ENCODE assay signal across 8 mouse cellular contexts in genomic region chr2:132516130-132517030, GRCm38 (mm10).
DNase-seq lines count a peak whose midpoint lies in the region; ATAC-seq and TF ChIP-seq lines count a peak whose summit lies in the region.
"Had no signal": no experiment of that assay in that cellular context is flagged by ENCODE, and none has a peak within 500 bp of the region (broad histone marks: within the 10 kb centered on the region; RNA-seq: fewer than 3 reads in every experiment).

No protein-coding gene starts in this region.

- peak; percentile 97 for TF ChIP-seq RAD21 in MEL (IDR thresholded peaks at IDR 0.05; ENCODE audit: low read depth, low read length)

- TF ChIP-seq EP300 in MEL (IDR thresholded peaks at IDR 0.05; ENCODE audit: low read depth in 1 of 2, low read length in 2 of 2), result no peak

- DNase-seq in MEL (ENCODE audit: low read depth, low spot score), result peak; percentile 85
- peak; percentile 79 for DNase-seq in adrenal gland, postnatal 25 days
- DNase-seq in embryonic facial prominence, embryonic 11.5 days (ENCODE audit: low spot score), result peak; percentile 86
- peak; percentile 80 for DNase-seq in heart, postnatal 4 days
- peak; percentile 71 to 80 for DNase-seq in left cerebral cortex, postnatal 10 days (ENCODE audit: extremely low spot score in 1 of 2, low spot score in 2 of 2)
- peak; percentile 94 for DNase-seq in midbrain, embryonic 14.5 days
- peak; percentile 40 to 76 for DNase-seq in spleen, adult 18-20 months

- H3K27me3 ChIP-seq in MEL (ENCODE audit: control insufficient read depth in 1 of 2, insufficient read depth in 2 of 2, low read length in 2 of 2), result no peaks in the 10 kb centered on the region
- no peaks in the 10 kb centered on the region for H3K27me3 ChIP-seq in embryonic facial prominence, embryonic 11.5 days (ENCODE audit: control insufficient read depth, insufficient read depth, low read length)
- no peaks in the 10 kb centered on the region for H3K27me3 ChIP-seq in midbrain, embryonic 14.5 days (ENCODE audit: control insufficient read depth, insufficient read depth, low read length)

- H3K4me2 ChIP-seq in embryonic facial prominence, embryonic 11.5 days (ENCODE audit: low read depth, low read length), result no peak overlapping the region
- H3K4me2 ChIP-seq in midbrain, embryonic 14.5 days (ENCODE audit: low read length), result no peak overlapping the region
- H3K4me2 ChIP-seq: liver, embryonic 15.5 days had no signal

- no peak for ATAC-seq in embryonic facial prominence, embryonic 11.5 days (replicated peaks; ENCODE audit: insufficient number of reproducible peaks, low FRiP score, low TSS enrichment, low read depth)
- peak; percentile 66; the same call in 1 of the 2 replicates for ATAC-seq in midbrain, embryonic 14.5 days (ENCODE audit: low FRiP score, low TSS enrichment)

- no peak overlapping the region for H3K27ac ChIP-seq in MEL (ENCODE audit: control insufficient read depth, low read depth, low read length)
- no peak overlapping the region for H3K27ac ChIP-seq in embryonic facial prominence, embryonic 11.5 days (replicated peaks; ENCODE audit: low read depth, low read length)
- no peak overlapping the region for H3K27ac ChIP-seq in midbrain, embryonic 14.5 days (replicated peaks; ENCODE audit: low read depth, low read length)
- H3K27ac ChIP-seq: liver, embryonic 15.5 days had no signal

- no peaks in the 10 kb centered on the region for H3K79me2 ChIP-seq in MEL (ENCODE audit: control insufficient read depth, insufficient read depth, low read length, poor library complexity)

- peaks cover 0 to 7% of the 10 kb centered on the region in 2 experiments; a peak in 2 of 4 replicates for H3K36me3 ChIP-seq in MEL (ENCODE audit: control insufficient read depth in 1 of 2, insufficient read depth in 2 of 2, low read length in 2 of 2)
- no peaks in the 10 kb centered on the region for H3K36me3 ChIP-seq in embryonic facial prominence, embryonic 11.5 days (replicated peaks; ENCODE audit: control insufficient read depth, insufficient read depth, low read depth, low read length)
- no peaks in the 10 kb centered on the region for H3K36me3 ChIP-seq in midbrain, embryonic 14.5 days (ENCODE audit: control insufficient read depth, insufficient read depth, low read length)
- H3K36me3 ChIP-seq: liver, embryonic 15.5 days had no signal

- intact Hi-C loops in left cerebral cortex, postnatal 10 days (cut with DNase I), result loop anchor here (5.0 to 10.0 kb wide), 2 partner anchors 186 to 388 kb away; no protein-coding TSS in a partner anchor

- 30% methylated on average over 16 of the region's 16 CpGs for WGBS in embryonic facial prominence, embryonic 11.5 days
- 31% methylated on average over 16 of the region's 16 CpGs for WGBS in midbrain, embryonic 14.5 days

- no peak overlapping the region for H3K9ac ChIP-seq in MEL (ENCODE audit: control insufficient read depth, low read depth, low read length, poor library complexity, severe bottlenecking)
- H3K9ac ChIP-seq in embryonic facial prominence, embryonic 11.5 days (replicated peaks; ENCODE audit: low read length), result no peak overlapping the region
- no peak overlapping the region for H3K9ac ChIP-seq in midbrain, embryonic 14.5 days (replicated peaks; ENCODE audit: low read length)
- H3K9ac ChIP-seq: liver, embryonic 15.5 days had no signal

- peak; percentile 80 to 94 (median 88) for TF ChIP-seq CTCF in MEL (IDR thresholded peaks at IDR 0.05 in 2 of 3, conservative IDR thresholded peaks at IDR 0.05 in 1 of 3; ENCODE audit: control insufficient read depth in 1 of 3, insufficient read depth in 1 of 3, low read depth in 2 of 3, low read length in 3 of 3, poor library complexity in 1 of 3, severe bottlenecking in 1 of 3)

- H3K4me3 ChIP-seq in MEL (ENCODE audit: control insufficient read depth in 1 of 2, insufficient read depth in 1 of 2, low read depth in 2 of 2, low read length in 2 of 2), result no peak overlapping the region
- no peak overlapping the region for H3K4me3 ChIP-seq in embryonic facial prominence, embryonic 11.5 days (ENCODE audit: low read depth, low read length)
- no peak overlapping the region for H3K4me3 ChIP-seq in midbrain, embryonic 14.5 days (replicated peaks; ENCODE audit: low read depth, low read length)
- H3K4me3 ChIP-seq: liver, embryonic 15.5 days had no signal

- peaks cover 0 to 29% of the 10 kb centered on the region in 2 experiments; a peak in 3 of 4 replicates for H3K4me1 ChIP-seq in MEL (ENCODE audit: control insufficient read depth in 1 of 2, insufficient read depth in 2 of 2, low read length in 2 of 2)
- no peaks in the 10 kb centered on the region for H3K4me1 ChIP-seq in embryonic facial prominence, embryonic 11.5 days (ENCODE audit: control insufficient read depth, insufficient read depth, low read length)
- H3K4me1 ChIP-seq in midbrain, embryonic 14.5 days (ENCODE audit: control insufficient read depth, insufficient read depth, low read length), result no peaks in the 10 kb centered on the region

- H3K9me3 ChIP-seq in MEL (replicated peaks; ENCODE audit: insufficient read depth, low read length), result no peaks in the 10 kb centered on the region
- no peaks in the 10 kb centered on the region for H3K9me3 ChIP-seq in embryonic facial prominence, embryonic 11.5 days (replicated peaks; ENCODE audit: control insufficient read depth, low read length)
- no peaks in the 10 kb centered on the region for H3K9me3 ChIP-seq in midbrain, embryonic 14.5 days (ENCODE audit: control insufficient read depth, low read length)
- H3K9me3 ChIP-seq: liver, embryonic 15.5 days had no signal

- no peak for TF ChIP-seq POLR2A in MEL (IDR thresholded peaks at IDR 0.05; ENCODE audit: control insufficient read depth in 1 of 2, insufficient read depth in 1 of 2, low read depth in 1 of 2, low read length in 2 of 2, poor library complexity in 1 of 2)

TF ChIP-seq in MEL, 35 proteins besides CTCF, POLR2A, EP300 and RAD21:
- TF ChIP-seq GABPA (IDR thresholded peaks at IDR 0.05; ENCODE audit: low read depth, low read length) (no peak), ZNF384 (IDR thresholded peaks at IDR 0.05; ENCODE audit: low read depth, low read length) (0 out of 2 replicates have a peak, but pooled peaks have one; percentile 13), ETS1 (IDR thresholded peaks at IDR 0.05; ENCODE audit: low read depth, low read length) (no peak), MAZ (IDR thresholded peaks at IDR 0.05; ENCODE audit: low read depth, low read length) (peak; percentile 39; the same call in 1 of the 2 replicates), ZKSCAN1 (IDR thresholded peaks at IDR 0.05; ENCODE audit: low read depth, low read length) (no peak), KAT2A (conservative IDR thresholded peaks at IDR 0.05; ENCODE audit: low read depth, low read length) (no peak), UBTF (IDR thresholded peaks at IDR 0.05; ENCODE audit: borderline replicate concordance, insufficient read depth, low read depth, low read length) (no peak), RCOR1 (IDR thresholded peaks at IDR 0.05; ENCODE audit: low read depth, low read length) (peak; percentile 38; the same call in 1 of the 2 replicates), SMC3 (IDR thresholded peaks at IDR 0.05; ENCODE audit: low read depth, low read length) (peak; percentile 92), JUND (IDR thresholded peaks at IDR 0.05; ENCODE audit: low read depth, low read length) (0 out of 2 replicates have a peak, but pooled peaks have one; percentile 42), MXI1 (IDR thresholded peaks at IDR 0.05; ENCODE audit: low read depth, low read length) (peak; percentile 36; the same call in 1 of the 2 replicates), ZC3H11A (IDR thresholded peaks at IDR 0.05; ENCODE audit: low read depth, low read length) (peak; percentile 95), USF2 (IDR thresholded peaks at IDR 0.05; ENCODE audit: borderline replicate concordance in 1 of 2, insufficient read depth in 1 of 2, low read depth in 1 of 2, low read length in 2 of 2) (no peak), CHD1 (IDR thresholded peaks at IDR 0.05; ENCODE audit: low read depth, low read length) (no peak), SIN3A (IDR thresholded peaks at IDR 0.05; ENCODE audit: low read length) (peak; percentile 57), MYC (IDR thresholded peaks at IDR 0.05; ENCODE audit: low read depth, low read length) (peak; percentile 76), MAFK (IDR thresholded peaks at IDR 0.05; ENCODE audit: borderline replicate concordance, low read depth, low read length) (no peak), NELFE (IDR thresholded peaks at IDR 0.05; ENCODE audit: low read depth, low read length) (no peak), POLR2AphosphoS5 (IDR thresholded peaks at IDR 0.05; ENCODE audit: borderline replicate concordance, low read depth, low read length) (no peak), TCF12 (IDR thresholded peaks at IDR 0.05; ENCODE audit: low read depth, low read length) (no peak), MAX (IDR thresholded peaks at IDR 0.05; ENCODE audit: low read length) (peak; percentile 81), HCFC1 (IDR thresholded peaks at IDR 0.05; ENCODE audit: low read depth, low read length) (0 out of 2 replicates have a peak, but pooled peaks have one; percentile 21)
